Mouse (Mus musculus) embryonic stem cell, embryonic (primary cell): ENCODE results near the gene Btc.

Experiments used
- CTCF ChIA-PET, 4 experiments: fragments of 300-600 bp in 2 of 4; fragments of 350-600 bp in 2 of 4; sonication (Branson Sonifier 250); formaldehyde crosslinking; loops; one replicate each; lab custom pipeline; 2022; ENCODE audit warnings: inconsistent platforms in 2 of 4; lab: Charles Lee
- POLR2A ChIA-PET, 4 experiments: fragments of 300-600 bp in 2 of 4; fragments of 350-600 bp in 2 of 4; sonication (Branson Sonifier 250); formaldehyde crosslinking; loops; one replicate each; lab custom pipeline; 2022; ENCODE audit warnings: antibody characterized with exemption in 4 of 4, inconsistent platforms in 1 of 4; lab: Charles Lee

Gene Btc

GRCm38 (mm10) chr5:91402339-91403211 lies at the start of gene Btc:
Btc (minus strand) TSS chr5:91402994.
- CTCF ChIA-PET = interaction anchor here in 2 of 4 experiments (0.7 to 1.4 kb wide), 4 partner anchors 35 to 383 kb away, joined by 3 to 5 read pairs (median 3); no protein-coding TSS in a partner anchor
- POLR2A ChIA-PET = no interaction called here

- ChIA-PET CTCF (no interaction called here), POLR2A (no interaction called here)
These were observed 42.3 kb upstream of the Btc start for GRCm38 (mm10) chr5:91444981-91445517.

DNA sequence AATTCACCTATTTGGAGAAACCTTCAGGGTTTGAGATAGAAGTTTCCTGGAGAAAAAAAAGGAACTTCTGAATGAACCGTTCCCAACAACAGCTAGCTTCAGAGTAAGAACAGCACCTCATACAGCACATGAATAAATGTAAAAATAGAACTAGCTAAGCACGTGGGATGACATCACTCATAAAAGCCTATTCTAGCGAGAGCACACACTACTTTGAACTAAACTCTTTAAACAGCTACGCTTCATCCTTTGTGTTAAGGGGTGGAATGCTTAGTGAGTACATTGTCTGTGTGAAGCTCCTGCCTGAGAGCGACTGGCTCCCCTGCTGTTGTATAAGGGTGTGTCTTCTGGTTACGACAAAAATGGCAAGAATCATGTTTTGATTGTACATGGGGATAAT lies 33.8 kb upstream of the Btc start:
- POLR2A ChIA-PET = interaction anchor here in 1 of 4 experiments (1.1 kb wide), 1 partner anchor 9 kb away, joined by 3 read pairs; no protein-coding TSS in a partner anchor
- CTCF ChIA-PET = no interaction called here

GRCm38 (mm10) chr5:91434723-91435658 lies 32.2 kb upstream of the Btc start:
- CTCF ChIA-PET = no interaction called here
- POLR2A ChIA-PET = no interaction called here

DNA sequence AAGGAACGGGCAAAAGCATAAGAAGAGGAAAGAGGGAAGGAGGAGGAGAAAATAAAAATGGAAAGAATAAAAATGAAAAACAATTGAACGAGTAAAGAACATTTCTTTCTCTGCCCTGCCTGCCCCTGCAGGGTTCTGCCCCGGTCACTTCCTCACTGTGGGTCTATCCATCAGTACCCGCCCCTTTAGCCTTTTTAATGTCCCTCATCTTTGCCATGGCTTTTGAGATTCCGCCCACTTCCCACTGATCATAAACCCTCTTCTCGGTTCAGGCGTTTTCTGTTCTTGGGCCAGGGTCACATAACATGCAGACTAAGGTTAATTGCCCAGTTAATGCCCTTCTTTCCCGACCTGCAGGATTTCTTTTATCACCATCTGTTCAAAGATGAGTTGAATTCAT lies 25.8 kb upstream of the Btc start:
- CTCF ChIA-PET = no interaction called here
- POLR2A ChIA-PET = no interaction called here

- POLR2A ChIA-PET = interaction anchor here in 1 of 4 experiments (0.6 kb wide), 1 partner anchor 399 kb away, joined by 3 read pairs; no protein-coding TSS in a partner anchor
- CTCF ChIA-PET = no interaction called here
These were observed 11.0 kb upstream of the Btc start for GRCm38 (mm10) chr5:91413814-91414213.

DNA sequence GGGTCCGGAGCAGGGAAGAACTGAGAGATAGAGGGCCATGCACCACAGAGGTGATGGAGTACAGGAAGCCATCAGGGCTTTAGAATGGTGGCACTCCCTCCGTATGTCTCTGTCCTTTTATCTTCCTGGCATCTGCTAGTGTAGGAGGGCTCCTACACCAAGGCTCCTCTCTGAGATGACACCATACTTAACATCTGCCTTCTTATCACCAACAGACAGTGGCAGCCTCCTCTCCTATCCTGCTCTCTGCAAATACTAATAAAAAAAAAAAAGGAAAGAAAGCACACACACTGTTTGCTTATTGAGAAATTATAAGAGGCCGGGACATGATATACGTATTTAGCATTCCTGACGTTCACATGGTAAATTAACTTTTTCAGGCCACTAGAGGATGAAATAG lies 1.5 kb upstream of the Btc start:
- ChIA-PET POLR2A (no interaction called here), CTCF (interaction anchor here in 1 of 4 experiments (0.7 kb wide), 1 partner anchor 950 kb away, joined by 3 read pairs; no protein-coding TSS in a partner anchor)

- ChIA-PET POLR2A (no interaction called here), CTCF (interaction anchor here in 1 of 4 experiments (0.7 kb wide), 1 partner anchor 384 kb away, joined by 5 read pairs; no protein-coding TSS in a partner anchor)
These were observed 487 bp upstream of the Btc start for GRCm38 (mm10) chr5:91403281-91403680.

- ChIA-PET CTCF (no interaction called here), POLR2A (no interaction called here)
These were observed 2.2 kb downstream of the Btc start for GRCm38 (mm10) chr5:91400493-91401096.

GRCm38 (mm10) chr5:91375467-91375866 lies 27.3 kb downstream of the Btc start:
- ChIA-PET POLR2A (no interaction called here), CTCF (no interaction called here)

GRCm38 (mm10) chr5:91368061-91368565 lies 34.7 kb downstream of the Btc start:
- POLR2A ChIA-PET = no interaction called here
- CTCF ChIA-PET = no interaction called here

- ChIA-PET POLR2A (interaction anchor here in 1 of 4 experiments (0.6 kb wide), 1 partner anchor 715 kb away, joined by 8 read pairs; no protein-coding TSS in a partner anchor), CTCF (interaction anchor here in 1 of 4 experiments (0.8 kb wide), 1 partner anchor 35 kb away, joined by 3 read pairs; the partner anchor contains the start of gene Btc)
These were observed 35.9 kb downstream of the Btc start for GRCm38 (mm10) chr5:91366925-91367324.

- POLR2A ChIA-PET = interaction anchor here in 1 of 4 experiments (0.6 to 1.1 kb wide), 2 partner anchors 11 to 15 kb away, joined by 3 to 5 read pairs; no protein-coding TSS in a partner anchor
These were observed 39.4 kb downstream of the Btc start for GRCm38 (mm10) chr5:91363274-91363991.

GRCm38 (mm10) chr5:91352645-91353044 lies 50.1 kb downstream of the Btc start:
- CTCF ChIA-PET = no interaction called here

More at GRCm38 (mm10) chr5:91363274-91363991, 39.4 kb downstream of the Btc start:
- CTCF ChIA-PET = no interaction called here

DNA sequence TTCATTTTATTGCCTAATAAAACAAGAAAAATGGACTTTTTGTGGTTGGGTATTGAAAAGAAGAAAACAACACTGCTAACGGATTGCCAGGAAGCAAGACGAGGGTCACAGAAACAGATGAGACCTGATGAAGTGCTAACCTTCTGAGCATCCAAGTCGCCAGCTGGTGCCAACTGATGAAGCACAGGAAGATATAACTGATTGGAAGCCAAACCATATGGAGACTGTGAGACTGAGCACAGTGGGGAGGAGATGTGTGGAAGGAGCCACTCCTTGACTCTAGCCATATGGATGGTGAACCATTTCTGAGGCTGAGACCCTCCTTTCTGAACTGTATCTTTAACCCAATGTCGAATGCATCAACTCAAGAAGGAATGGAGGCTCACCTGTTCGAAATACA lies 57.1 kb downstream of the Btc start:
- ChIA-PET POLR2A (no interaction called here), CTCF (no interaction called here)

More at GRCm38 (mm10) chr5:91352645-91353044, 50.1 kb downstream of the Btc start:
- POLR2A ChIA-PET = interaction anchor here in 1 of 4 experiments (1.0 kb wide), 1 partner anchor 10 kb away, joined by 5 read pairs; no protein-coding TSS in a partner anchor

- ChIA-PET POLR2A (no interaction called here), CTCF (no interaction called here)
These were observed 57.7 kb downstream of the Btc start for GRCm38 (mm10) chr5:91345064-91345463.

DNA sequence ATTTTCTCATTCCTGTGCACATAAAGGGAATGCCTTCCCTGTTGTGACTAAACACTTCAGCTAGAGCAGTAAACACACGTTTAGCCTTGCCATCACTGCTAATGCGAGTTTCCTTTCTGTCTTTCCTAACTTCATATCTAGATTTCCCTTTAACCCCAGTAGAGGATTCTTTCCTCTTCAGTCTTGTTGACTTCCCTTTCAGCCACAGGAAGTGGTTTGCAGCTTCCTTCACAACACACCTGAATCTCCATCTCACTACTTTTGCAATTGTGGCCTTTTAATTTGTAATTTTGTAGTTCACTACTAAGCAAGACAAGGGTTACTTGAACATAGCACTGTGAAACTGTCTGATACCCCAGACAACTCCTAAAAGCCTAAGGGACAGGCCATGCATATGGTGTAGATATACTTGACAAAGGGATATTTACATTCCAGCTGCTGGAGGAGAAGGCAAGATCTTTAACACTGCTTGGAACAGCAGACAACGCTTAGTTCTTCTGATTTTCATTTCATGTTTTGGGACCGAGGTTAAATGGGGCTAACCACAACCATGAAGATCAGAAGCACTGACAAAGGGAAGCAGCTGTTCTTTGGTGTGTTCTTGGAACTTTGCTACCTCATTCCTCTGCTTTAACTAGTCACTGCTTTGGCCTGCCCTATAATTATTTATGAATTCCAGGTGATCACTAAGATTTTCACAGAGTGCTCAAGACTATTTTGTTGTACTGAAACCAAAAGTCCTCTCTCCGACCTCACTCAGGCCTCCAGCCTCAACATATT lies 60.6 kb downstream of the Btc start:
- ChIA-PET CTCF (no interaction called here), POLR2A (no interaction called here)
